Mouse (Mus musculus): ENCODE results near the gene Cpa5.
A peak's percentile ranks its signal among the peaks of the same experiment; 100 is the strongest.

The Cpa5 gene

DNA sequence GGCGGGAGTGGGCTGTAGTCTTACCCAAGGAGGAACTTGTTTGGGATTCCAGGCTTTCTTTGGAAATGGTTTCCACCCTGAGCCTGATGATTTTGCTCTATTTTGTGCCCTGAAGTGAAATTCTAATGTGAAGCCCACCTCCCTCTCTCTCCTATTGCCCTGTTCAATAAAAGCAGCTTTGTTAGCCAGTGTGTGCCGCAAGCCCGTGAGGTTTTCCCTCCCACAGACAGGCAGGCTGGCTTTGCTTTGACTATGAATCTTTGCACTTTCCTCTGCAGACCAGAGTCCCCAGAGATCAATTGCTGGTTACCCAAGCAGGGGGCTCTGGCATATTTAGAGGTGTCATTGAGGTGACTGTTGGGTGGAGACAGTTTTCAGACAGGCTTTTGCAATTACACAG is 33.7 kb downstream of the Cpa5 start:
- DNase-seq (ENCODE audit: low spot score): no peak

DNA sequence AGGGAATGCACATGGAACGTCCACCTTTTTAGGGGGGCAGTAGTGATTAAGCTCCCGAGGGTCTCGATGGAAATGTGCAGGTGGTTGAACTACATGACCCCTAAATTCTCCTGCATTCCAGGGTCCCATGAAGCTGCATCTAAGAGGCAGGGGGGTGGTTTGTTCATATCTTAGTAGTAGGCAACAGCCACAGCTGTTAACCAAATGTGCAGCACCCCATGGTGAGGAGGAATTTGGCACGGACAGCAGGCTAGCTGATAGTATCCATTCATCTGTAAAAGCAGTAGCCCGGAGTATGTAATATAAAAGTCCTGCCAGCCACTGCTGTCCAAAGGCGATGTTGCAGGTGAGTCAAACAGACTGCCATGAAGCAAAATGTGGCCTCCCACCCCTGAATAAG is 34.6 kb downstream of the Cpa5 start:
- DNase-seq (ENCODE audit: low spot score): no peak

DNA sequence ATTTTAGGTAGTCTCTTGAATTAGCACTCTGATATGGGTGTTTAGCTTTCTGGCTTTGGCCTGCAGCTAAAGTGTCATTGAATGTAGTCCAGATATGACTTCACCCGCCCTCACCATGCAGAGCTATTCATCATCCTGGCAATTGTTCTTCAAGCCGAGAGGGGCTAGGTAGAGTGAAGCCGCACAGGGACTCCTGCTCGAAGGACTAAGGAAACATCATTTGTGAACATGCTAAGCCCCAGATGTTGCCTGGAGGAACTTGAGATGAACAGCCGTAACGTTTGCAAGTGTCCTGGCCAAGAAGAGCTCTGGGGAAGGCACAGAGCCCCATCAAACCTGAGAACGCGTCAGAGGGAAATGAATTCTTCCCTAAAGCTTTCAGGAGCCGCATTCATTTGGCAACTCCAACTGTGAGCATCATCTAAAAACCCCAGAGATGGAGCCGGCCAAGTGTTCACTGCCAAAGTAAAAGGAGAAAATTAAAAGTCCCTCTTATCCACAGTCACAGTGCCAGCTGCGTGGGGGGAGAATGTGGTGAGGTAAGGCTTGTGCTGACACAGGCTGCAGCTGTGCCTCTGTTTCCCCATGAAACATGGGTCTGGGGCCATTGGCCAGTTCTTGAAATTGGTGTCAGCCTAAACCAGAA is 39.0 kb downstream of the Cpa5 start:
- no peak for DNase-seq (ENCODE audit: low spot score)

DNA sequence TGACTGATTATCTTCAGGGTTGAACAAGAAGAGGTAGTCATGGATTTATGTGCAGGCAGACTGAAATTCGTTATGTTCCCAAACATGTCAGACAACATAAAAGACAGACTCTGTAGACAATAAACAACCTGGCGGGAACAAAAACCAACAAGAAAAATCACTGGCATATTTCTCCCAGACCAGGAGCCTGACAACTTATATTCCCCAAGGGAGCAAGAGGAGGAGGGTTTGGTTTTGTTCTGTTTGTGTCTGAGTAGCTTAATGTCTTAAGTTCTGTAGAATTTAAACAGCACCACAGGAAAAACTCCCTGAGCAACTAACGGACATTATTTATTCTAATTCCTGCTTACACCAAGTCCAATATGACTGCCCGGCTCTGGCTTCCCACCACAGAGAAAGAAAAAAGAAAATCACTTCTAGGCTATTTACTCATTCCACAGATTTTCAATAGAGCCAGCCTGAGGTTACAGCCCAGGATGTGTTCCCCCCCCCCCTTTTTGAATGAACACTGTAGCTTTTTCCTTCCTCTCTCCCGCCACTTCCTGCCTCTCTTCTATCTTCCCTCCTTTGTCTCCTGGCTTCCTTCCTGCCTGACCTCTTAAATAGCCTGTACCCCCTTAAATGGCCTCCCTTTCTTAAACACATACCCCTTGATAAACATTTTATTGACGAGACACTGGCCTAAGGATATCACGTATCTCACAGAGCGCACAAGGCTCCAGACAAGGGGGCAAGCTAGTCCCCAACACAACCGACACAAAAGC is 41.8 kb downstream of the Cpa5 start:
- no peak for DNase-seq (ENCODE audit: low spot score)

DNA sequence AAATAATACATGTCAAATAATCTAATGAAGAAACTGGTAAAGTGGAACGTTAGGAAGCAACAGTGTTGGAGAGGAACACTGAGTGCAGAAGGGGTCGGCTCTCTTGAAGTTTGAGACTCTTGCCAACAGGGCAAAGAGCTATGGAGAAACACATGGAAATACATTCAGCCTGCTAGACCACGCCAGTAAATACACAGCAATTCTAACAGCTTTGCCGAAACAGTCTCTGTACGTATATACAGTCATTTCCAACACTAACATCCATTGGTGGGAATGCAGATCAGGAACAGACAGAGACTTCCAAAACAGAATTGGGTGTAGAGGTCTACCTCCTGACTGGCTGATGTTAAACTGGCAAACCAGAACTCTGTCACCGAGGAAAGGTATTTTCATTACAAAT is 42.7 kb downstream of the Cpa5 start:
- DNase-seq (ENCODE audit: low spot score): no peak

DNA sequence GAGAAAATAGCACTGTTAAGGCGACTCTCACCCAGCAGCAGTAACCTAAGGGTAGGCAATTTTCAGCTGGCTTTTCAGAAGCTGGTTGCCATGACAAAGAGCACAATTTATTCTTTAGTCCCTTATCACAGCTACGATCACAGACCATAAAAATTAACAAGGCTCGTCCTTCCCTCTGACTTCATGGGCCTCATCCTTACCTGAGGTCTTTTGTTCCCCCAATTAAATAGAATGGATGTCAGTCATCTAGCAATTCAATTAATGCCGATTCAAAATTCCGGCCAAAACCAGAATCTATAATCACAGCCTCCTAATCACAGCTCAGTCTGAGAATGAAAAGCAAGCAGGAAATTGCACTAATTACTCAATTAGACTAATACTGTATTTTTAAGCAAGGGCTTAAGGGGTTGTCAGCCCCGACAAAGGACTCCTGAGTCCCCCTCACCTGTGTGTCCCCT is 43.6 kb downstream of the Cpa5 start:
- peak; percentile 58 for DNase-seq (ENCODE audit: low spot score)

DNA sequence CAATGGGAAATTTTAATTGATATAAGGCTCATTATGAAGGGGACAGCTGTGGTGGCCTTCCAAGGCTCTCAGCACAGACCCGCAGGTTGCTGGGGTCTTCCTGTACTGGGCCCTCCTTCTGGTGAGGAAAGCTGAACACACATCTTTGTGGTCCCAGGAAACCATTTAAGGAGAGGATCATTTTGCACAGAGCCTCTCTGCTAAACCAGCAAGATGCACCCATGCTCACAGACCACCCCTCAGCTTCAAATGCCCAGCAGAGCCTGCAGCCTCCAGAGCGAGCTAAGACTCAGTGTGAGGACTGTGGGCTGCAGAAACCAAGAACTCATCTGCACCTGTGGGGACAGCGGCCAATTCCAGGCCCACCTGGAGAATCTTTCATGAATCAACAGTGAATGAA is 44.1 kb downstream of the Cpa5 start:
- DNase-seq (ENCODE audit: low spot score): no peak

DNA sequence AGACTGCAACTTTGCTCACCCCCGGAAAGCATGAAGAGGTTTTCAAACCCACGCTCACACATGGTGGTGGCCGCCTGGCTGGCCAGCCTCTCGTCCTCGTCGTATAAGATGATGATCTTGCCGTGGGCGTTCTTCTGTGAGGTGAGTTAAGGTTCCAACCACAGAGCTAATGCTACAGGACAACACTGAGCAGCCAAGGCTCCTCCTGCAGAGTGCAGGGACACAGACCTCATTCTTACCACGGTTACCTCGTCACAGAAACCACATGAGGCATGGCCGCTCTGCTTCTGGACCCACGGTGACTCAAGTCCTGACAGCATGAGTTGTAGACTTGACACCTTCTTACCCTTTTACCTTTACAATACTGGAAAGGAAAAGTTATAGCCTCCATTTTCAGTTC is 46.5 kb downstream of the Cpa5 start:
- DNase-seq (ENCODE audit: low spot score): no peak

DNA sequence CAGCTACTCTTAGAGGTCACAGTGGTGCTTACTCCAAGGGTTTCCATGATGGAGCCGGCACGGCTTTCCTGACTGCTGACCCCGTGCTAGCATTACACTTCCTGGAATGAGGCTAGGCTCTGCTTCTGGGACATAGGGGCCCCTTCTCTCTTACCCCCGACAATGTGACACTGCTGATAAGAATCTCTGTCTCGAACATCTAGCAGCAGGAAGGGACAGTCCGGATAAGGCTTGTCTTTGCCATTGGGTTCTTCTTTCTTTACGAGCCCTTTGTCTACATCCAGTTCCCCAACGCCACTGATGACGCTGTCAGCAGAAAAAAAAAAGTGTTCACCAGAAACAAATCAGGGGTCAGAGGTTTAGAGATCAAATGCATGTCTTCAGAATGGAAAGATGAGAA is 47.8 kb downstream of the Cpa5 start:
- DNase-seq (ENCODE audit: low spot score): no peak

DNA sequence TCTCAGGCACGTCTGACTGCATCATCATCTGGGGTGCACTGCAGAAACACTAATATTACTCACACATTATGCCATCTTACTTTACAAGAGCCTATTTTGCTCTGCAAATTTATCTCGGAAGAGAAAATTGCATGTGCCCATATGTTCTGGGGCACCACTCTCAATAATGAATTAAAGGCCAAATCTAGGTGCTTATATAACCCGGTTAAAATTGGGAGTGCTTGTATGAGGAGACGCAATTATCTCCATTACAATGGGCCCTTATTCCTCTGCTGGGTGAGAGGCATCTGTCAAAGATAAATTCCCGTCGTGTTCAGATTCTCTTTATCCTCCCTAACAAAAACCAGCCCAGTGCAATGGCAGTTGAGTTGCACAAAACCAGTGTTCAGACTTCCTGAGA is 54.0 kb downstream of the Cpa5 start:
- DNase-seq (ENCODE audit: low spot score): no peak

DNA sequence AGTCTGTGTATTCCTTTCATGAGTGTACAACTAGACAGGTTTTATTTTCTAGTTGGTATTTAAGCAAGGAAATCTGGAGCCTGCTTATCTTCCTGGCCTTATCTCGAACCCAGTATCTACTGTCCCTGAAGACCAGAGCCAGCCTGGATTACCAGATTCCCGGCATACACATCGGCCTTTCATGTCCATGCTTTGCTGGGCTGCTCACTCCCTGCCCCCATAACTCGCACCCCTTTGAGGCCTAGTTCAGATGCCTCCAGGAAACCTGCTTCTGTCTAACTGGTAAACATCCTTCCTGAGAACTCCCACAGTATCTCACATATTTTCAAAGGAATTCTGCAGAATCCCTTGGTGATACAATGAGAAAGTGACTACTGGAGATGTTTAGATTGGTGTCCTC is 54.5 kb downstream of the Cpa5 start:
- no peak for DNase-seq (ENCODE audit: low spot score)

DNA sequence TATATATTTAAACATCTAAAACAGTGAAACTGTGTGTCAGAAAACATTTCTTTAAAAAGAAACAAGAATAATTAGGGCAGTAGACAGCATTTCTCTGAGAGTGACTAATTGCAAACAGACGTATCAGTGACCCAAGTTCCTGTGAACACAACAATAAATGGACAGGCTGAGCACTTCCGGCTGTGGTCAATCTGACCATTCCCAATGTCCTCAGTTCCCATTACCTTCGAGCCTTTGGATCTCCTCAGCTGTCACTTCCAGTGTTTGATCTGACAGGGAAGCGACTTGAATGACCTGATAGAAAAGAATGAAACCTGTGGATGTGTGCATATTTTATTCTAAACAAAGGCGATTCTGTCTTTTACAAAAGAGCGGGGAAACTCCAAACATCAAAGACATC is 55.2 kb downstream of the Cpa5 start:
- no peak for DNase-seq (ENCODE audit: low spot score)

DNA sequence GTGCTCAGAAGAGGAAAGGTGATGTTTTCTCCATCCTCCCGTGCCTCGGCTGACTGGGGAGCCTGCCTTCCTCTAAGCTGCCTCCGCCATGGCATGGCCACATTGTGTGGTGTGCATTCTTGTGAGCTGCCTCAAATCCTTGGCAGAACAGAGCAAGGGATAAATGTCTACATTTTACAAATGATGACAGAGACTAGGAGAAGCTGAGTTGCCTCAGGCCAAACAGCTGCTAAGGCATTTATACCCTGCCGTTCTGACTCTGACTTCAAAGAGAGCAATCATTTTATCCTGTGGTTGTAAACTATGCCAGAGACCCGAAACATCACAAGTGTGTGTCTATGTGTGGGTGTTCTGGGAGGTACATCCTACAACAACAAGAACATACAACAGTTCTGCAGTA is 56.8 kb downstream of the Cpa5 start:
- no peak for DNase-seq (ENCODE audit: low spot score)

DNA sequence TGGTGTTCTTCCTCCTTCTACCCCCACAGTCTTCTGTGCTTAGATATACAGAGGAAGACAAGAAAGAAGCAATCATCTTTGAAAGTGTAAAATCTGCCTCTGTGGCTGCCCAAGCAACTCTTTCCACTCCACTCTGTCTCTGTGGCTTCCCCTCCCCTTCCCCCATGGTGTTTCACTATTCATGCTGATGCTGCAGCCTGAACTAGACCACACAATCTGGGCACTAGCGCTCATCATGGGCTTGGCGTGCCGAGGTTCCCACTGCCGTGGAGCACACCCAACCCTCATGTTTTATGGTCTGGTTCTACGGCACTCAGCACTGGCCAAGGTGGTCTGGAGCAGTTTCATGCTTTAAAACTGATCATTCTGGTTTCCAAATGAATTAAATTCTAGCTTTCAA is 60.9 kb downstream of the Cpa5 start:
- no peak for DNase-seq (ENCODE audit: low spot score)

DNA sequence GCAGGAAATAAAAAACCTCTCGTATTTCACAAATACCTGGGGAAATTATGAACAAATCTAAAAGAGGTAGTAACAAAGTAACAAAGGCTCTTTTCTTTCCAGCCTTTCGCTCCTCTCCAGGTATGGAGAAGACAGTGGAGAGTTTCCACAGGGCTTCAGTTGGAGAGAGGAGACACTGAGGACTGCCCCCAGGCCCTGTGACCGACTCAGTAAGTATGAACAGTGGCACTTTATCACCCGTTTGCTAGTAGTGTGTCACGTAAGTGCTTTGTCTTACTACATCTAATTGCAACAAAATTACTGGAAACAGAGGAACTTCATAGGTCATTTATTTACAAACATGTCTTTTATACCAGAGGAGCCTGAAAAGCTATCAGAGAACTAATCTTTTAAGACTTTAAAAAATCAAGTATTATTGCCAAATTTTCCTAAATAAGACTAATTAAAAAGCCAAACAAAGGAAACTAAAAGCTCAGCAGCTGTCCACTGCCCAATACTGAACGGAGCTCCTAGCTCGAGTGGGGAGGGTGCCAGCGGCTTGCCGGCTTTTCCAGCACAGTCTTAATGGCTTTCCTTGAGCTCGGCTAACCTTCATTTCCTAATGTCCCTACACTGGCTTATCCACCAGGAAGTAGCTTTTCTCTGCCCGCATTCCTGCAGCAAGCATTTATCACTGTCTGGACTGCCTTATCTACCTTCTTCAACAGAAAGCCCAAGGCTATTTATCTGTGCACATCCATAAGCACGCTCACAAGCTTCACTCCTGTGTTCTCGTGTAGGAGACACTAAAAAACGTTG is 63.2 kb downstream of the Cpa5 start:
- DNase-seq (ENCODE audit: low spot score): peak; percentile 46

DNA sequence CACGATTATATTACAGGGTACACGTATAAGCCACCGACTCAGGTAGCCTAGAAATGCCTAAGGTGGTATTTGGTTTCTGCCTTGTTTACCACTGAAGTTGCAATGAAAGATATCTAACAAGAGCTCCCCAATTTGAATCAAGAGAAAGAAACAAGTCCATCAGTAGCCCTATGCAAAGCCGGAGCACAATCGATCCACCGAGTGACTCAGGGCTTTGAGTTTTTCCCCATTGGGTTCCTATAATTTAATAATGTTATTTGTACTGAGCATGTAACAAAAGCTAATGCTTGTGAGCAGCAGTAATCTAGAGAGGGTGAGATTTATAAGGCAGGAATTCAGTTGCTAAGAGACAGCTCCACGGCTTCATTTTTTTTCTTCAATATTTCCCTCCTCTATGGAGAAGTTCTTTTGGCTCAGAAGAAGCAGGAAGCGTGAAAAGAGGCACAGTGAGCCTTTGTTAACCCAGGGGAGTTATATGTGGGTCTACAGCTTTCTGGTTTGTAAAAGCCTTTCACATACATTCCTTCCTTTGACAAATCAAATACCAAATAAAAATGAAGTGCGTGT is 64.0 kb downstream of the Cpa5 start:
- DNase-seq (ENCODE audit: low spot score): peak; percentile 48

DNA sequence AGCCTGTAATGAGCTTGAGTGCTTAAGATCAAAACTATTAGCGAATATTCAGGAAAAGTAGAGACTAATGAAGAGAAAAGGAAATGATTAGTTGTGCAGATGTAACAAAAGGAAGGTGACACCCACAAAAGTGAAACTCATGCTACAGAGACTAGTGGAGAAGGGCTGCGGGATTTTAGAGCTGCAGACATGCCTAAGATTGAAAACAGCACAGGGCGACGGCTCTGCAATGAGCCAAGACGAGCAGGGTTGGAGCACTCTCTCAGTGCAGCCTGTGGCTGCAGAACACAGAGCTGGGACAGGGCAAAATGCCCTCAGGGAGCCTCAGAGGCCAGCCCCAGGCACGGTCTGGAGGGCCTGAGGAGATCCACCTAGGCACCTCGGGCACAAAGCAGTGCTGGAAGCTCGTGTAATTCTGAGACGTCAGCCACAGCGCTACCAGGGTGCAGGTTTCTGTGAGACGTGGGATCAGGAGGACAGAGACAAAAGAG is 64.5 kb downstream of the Cpa5 start:
- DNase-seq (ENCODE audit: low spot score): peak; percentile 51

DNA sequence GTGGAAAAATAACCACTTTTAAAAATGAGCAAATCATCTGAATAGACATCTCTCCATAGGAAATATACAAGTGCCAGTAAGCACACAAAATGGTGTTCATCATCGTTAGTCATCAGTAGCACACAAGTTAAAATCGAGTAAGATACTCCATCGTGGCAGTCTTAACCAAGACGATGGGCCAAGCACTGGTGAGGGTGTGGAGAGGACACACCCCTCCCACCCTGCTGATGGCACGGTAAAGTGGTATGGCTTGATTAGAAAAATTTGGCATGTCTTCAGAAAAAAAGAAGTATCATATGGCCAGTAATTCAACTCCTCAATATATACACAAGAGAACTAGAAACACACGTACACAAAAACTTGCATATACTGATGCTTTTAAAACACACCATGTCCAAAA is 65.7 kb downstream of the Cpa5 start:
- DNase-seq (ENCODE audit: low spot score): no peak

DNA sequence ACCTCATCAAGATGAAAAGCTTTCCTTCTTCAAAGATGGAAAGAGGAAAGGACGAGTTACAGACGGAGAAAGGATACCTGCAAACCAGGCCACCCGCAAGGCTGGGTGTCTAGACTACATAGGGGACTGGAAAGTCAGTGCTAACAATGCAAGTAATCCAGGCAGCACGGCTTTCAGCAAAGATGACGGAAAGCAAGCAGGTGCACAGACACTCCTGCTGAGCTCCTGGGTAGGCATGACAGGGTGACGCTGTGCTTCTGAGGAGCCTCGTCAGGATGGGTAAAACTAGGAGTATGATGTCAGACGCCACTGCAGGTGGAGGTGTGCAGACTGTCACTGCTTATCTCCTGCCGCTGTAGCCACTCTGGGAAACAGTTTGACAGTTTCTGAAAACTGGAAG is 66.8 kb downstream of the Cpa5 start:
- DNase-seq (ENCODE audit: low spot score): no peak

DNA sequence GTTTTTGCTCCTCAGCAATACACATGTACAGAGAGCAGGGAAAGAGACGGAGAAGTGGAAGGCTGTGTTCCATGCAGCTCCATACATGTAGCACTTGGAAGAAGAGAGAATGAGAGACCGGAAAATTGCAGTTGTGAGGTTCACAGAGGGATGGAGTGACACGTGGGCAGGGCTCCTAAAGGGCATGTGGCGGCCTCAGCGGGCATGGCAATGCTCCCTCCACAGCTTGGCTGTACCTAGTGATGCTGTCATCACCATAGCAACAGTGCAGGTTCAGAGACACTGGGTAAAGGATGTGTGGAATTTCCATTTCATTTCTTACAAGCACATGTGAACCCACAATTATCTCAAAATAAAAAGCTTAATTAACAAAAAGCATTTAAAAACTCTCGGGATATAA is 67.7 kb downstream of the Cpa5 start:
- peak; percentile 42 for DNase-seq (ENCODE audit: low spot score)

DNA sequence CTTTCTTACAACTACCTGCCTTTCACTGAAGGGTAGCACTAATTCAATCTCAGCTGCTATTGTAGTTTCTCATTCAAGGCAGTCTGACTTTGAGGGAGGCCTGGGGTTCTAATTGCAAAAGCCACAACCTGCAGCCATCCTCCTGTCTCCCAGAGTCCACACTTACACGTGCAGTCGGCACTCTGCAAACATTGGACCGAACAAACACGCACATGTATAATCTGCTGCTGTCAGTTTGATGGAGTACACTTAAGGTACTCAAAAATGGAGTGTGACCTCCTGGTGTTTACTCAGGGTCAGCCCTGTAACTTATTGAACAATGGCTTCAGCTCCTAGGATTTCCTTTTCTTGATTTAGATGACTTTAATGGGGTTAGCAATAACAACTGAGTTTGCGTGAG is 68.8 kb downstream of the Cpa5 start:
- DNase-seq (ENCODE audit: low spot score): no peak

DNA sequence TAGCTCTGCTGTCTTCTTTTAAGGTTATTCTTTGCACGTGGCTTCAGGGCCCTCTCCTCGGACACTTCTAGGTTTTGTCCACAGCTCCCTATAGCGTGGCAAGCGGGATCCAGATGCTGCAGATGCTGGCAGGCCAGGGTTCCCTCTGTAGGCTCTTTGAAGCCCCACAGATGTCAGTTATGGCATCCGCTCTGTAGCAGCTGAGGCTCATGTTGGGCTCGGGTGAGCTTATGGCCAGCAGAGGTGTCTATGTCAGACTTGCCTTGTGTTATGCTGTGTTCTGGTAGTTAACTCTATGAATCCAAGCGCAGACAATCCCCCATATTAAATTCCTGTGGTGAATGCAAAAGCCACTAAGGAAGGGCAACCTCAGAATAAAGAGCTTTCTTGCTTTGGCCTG is 69.6 kb downstream of the Cpa5 start:
- no peak for DNase-seq (ENCODE audit: low spot score)

Measured in retina, embryonic 14.5 days (tissue).